Mouse (Mus musculus): Measurements from ENCODE around the gene Uts2. TPM values are rescaled to one million over a fixed set of nuclear protein-coding genes. Genes with fewer than 3 reads are reported as not detected.
"Not testable (repeated sequence)": the region's sequence is repeated elsewhere in the genome, so short reads cannot be mapped to it uniquely, and the experiment has no call there.

Uts2 gene
- total RNA-seq, 2 experiments from 2014 or later = not detected

- DNase-seq = no peak
Observed at GRCm38 (mm10) chr4:151015946-151016345, 19.0 kb downstream of the Uts2 start.

DNA sequence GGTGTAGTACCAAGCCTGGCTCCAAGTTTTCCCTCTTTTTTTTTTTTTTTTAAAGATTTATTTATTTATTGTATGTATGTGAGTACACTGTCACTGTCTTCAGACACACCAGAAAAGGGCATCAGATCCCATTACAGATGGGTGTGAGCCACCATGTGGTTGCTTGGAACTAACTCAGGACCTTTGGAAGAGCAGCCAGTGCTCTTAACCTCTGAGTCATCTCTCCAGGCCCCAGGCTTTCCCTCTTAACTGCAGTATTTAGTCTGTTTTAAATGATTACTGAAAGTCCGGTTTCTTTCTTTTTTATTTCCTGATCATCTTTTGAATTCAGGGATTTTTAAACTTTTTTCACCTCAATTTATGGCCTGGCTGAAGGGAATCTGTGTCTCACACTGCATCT, 20.5 kb downstream of the Uts2 start:
- not testable (repeated sequence) for DNase-seq

- no peak for DNase-seq
Observed at GRCm38 (mm10) chr4:151024152-151024551, 27.3 kb downstream of the Uts2 start.

DNA sequence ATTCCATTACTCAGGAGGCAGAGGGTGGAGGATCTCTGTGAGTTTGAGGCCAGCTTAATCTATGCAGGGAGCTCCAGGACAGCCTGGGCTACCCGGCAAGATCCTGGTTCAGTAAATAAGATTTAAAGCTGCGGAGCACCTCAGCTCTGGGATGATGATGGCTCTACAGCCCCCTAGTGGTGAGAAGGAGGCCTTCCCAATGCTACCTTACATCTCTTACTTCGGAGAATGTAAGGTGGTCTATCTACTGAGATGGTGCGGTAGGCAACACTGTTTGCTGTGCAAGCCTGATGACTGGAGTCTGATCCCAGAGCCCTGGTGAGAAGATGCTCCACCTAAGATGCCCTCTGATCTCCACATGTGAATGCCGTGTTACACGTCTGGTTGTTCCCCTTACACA, 30.1 kb downstream of the Uts2 start:
- DNase-seq = peak in 1 of 2 experiments; percentile 47

DNA sequence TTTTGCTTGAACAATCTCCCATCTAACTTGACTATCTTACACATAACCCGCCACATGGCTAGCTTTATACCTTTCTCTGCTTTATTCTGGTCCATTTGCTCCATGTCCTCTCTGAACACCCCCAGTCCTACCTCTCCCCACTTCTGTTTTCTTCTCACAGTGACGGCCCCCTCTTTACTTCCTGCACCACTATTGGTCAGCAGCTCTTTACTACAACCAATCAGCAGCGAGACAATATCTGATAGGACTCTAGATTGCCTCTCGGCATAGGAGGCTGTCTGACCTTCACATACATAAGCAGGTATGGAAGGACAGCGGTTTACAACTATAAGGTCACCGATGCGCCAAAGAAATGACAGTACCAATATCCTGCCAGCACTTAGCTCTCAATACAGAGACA, 39.6 kb downstream of the Uts2 start:
- no peak for DNase-seq

GRCm38 (mm10) chr4:151037800-151038199, 40.9 kb downstream of the Uts2 start:
- no peak for DNase-seq

DNA sequence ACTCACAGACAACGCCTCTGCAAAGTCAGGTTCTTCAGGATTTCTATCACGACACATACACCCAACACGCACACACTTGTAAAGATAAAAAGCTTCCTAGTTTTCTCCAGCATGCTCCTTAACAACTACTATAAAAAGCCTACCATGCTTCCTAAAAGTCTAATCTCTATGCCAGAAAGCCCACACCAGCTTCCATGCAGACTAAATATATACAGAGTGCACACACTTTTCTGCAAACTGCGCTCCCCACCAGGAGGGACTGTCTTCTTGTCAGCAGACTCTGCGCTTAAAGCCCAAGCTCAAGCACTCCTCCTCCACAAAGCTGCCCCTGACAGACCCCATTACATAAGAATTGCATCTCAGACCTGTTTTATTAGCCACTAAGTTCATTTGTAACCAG, 44.6 kb downstream of the Uts2 start:
- DNase-seq = no peak

DNA sequence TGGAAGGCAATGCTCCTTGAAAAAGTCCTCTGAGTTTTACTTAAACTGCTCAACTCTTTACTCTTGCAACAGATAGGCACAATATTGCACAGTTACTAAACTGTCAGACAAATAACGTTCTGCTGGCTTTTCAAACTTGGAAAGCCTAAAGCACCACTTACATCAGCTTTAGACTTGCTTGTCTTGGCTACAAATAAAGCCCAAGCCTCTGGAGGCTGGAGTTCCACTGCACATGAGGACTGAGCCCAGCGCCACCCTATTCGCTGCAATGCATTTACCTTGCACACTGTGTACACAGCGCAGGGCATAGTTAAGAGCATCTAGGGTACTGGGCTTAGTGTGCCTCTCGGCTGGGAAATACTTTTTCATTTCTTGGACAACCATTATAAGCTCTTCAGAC, 46.4 kb downstream of the Uts2 start:
- peak; percentile 49 to 51 for DNase-seq

DNA sequence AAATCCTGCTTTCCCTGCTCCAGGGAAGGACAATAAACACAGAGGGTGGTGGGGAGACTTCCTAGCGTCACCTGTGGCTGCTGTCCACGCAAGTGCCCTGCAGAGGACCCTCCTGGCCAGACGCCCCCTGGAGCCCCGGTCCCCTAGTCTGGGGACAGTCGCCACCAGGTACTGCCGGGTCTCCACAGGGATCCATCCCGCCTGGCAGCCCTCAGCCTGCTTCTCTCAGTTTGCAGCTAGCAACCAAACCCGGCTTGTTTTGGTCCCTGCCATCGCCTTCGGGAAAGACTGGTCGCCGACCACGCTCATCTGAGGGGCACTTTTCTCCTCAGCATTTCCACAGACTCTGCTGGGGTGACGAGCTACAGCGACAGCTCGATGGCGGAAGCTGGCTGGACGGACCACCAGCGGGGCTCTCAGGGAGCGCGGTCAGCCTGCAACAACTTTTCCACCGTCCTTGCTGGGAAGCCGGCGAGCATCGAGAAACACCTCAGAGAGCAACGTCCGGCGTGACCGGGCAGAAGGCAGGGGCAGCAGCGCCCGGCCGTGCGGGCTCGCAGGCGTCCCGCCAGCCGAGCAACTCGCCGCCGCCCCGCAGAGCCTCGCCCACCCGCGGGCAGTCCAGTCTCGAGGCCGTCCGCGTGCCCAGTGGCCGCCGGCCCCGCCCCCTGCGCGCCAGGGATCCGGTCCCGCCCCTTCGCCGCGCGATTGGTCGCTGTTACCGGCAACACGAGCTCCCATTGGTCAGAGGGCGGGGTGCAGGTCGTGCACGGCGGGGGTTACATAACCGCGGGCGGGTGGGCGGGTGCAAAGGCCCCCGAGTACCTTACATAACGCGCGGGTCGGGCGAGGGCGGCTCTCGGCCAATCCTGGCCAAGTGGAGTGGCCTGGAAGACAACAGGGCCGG, 47.4 kb downstream of the Uts2 start, which contains the start of gene Per3:
TSS of gene Per3 (minus strand) at position 629 of the 907 bp plus-strand sequence.
- DNase-seq = peak; percentile 98

DNA sequence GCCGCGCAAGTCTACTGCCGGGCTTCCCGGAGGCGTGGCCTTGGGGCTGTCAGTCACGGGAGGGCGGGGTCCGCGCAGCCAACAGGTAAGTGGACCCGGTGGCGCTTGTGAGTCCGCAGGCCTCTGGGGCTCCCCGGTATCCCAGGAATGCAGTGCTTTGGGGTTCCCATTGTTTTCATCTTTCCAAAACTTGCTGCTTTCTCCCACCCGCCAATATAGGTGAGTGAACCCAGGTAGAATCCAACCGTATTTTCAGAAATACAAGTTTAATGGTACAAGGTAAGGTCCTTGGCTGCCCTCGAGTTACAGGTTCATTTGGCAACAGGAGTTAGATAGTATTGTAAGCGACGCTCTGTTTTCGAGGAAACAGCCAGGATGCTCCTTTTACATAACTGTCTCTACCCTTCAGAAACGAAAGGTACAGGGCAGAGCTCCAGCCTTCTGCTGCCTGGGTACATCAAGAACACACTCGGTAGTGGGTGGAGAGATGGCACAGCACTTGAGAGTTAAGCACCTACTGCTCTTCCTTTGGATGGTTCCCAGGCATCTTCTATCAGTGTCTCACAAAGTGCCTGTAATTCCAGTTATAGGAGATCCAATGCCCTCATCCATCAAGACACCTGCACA, 48.2 kb downstream of the Uts2 start:
- peak; percentile 12 to 25 for DNase-seq

DNA sequence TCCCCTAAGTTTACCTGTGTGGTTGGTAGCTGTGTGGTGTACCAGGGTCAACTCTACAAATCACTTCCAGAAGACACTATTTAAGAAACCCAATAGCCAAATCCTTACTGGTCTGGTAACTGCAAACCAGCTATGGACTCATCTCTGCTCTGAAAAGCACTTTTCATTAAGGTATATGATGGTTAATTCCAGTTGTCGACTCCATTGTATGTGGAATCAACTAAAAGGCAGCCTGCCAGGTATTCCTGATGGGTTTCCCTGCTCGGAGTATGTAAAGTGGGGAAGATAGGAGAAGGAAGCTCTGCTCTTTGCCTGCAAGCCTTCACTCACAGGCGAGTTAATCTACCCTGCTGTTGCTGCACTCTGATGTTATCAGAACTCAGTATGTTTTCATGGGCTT, 49.6 kb downstream of the Uts2 start:
- DNase-seq = no peak

DNA sequence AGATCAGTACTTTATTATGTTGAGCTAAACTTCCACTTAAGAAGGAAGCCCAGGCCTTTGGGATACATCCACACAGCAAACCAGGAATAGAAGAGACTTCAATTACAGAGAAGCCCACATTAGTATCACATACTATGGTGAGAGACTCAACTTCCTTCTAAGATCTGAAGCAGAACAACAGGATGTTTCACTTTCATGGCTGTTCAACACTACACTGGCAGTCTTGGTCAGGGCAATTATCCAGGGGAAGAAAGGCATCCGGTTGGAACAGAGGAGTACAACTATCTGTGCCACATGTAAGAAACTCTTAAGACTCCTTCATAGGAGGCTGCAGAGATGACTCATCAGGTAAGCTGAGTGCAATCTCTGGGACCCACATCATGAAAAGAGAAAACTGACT, 54.3 kb downstream of the Uts2 start:
- no peak for DNase-seq

Other genes starting within 250 kb of the Uts2 start
- 10 to 100 TPM; 26.7 to 29.9 TPM for gene Errfi1, start 143.2 kb upstream of the Uts2 start, total RNA-seq (2021)
- gene Park7, start 82.7 kb upstream of the Uts2 start, total RNA-seq (2021) = 100 to 1,000 TPM; 270 to 278 TPM
- under 1 TPM; 0.12 to 0.46 TPM for gene Tnfrsf9, start 82.5 kb upstream of the Uts2 start, total RNA-seq (2021)
- gene Per3, start 47.6 kb downstream of the Uts2 start, total RNA-seq (2021) = 1 to 10 TPM; 3.3 to 3.6 TPM
- 10 to 100 TPM; 53.4 to 62.2 TPM for gene Vamp3, start 60.9 kb downstream of the Uts2 start, total RNA-seq (2021)
- gene Gm13090, start 92.5 kb downstream of the Uts2 start, total RNA-seq (2021) = not detected

All from heart, adult 18-20 months (tissue).